Mouse (Mus musculus): ENCODE results near the gene Slc6a8.

- TF ChIP-seq CTCF (conservative IDR thresholded peaks at IDR 0.05; ENCODE audit: low read length) (no peak), NANOG (IDR thresholded peaks at IDR 0.05; ENCODE audit: borderline replicate concordance, low read length) (no peak), POU5F1 (IDR thresholded peaks at IDR 0.05; ENCODE audit: borderline replicate concordance, low read length) (no peak)
Observed at GRCm38 (mm10) chrX:73715476-73716108, 42.6 kb downstream of the Slc6a8 start.
